Mouse (Mus musculus) kidney, adult 2 months (tissue): ENCODE measurements at regions not wholly inside any gene's neighbourhood (a gene's known extent, or its start where the extent isn't known, plus 50 kb on each side); places are given as distances from the start of the nearest gene placed in this dataset.

Source experiments
- CTCF ChIP-seq: fragments of 200-500 bp; conservative IDR thresholded peaks from 2 replicates; pipeline ENCODE4 v1.5.1; 2011; ENCODE audit warnings: low read depth, mild to moderate bottlenecking, control low read depth, low read length, moderate library complexity, mixed read lengths; ENCODE audit not compliant: insufficient read depth, insufficient read length
- POLR2A ChIP-seq: fragments of 200-500 bp; IDR thresholded peaks from one replicate; pipeline ENCODE4 v1.6.1; 2011; ENCODE audit warnings: low read depth, low read length, control low read depth

DNA sequence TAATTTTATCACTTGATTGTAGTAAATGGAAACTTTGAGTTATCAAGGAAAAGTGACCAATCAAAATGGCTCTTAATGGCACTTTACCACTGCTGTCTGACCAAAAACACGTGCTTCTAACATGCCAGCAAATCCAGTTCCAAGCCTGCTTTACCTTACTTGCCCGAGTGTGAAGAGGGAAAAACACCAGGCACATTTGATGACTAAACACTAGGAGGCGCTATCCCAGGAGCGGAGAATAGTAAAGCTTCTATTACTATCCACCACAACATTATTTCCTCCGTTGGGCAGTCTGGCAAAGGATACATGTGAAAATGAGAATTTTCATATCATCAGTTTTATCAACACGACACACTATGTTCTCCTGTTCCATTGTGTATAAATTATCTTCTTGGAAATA is 647.7 kb downstream of the Psat1 start:
- no peak for TF ChIP-seq CTCF
- no peak for TF ChIP-seq POLR2A
